Mouse (Mus musculus) heart, postnatal 4 days (tissue): ENCODE data around the gene Chodl. TPM values are rescaled to one million over a fixed set of nuclear protein-coding genes. Genes with fewer than 3 reads are reported as not detected.

ENCODE experiments used
- DNase-seq: peaks from one replicate; pipeline ENCODE4 v3.0.0; 2021
- total RNA-seq, 2 experiments: library from RNA; stranded (reverse); gene quantifications; 2 replicates each; pipeline ENCODE4 v1.2.3; 2021

Gene Chodl
- total RNA-seq: under 1 TPM in 1 of 2 experiments, not detected in 1; 0.11 TPM

- DNase-seq: no peak
Measured at GRCm38 (mm10) chr16:78930382-78931286, at the start of gene Chodl. Gene Chodl, plus strand, starts transcription at chr16:78930948.

GRCm38 (mm10) chr16:78922644-78923043 is 8.1 kb upstream of the Chodl start:
- no peak for DNase-seq

- DNase-seq: no peak
Measured at GRCm38 (mm10) chr16:78931287-78932025, 708 bp downstream of the Chodl start.

GRCm38 (mm10) chr16:78934298-78934697 is 3.5 kb downstream of the Chodl start:
- no peak for DNase-seq

GRCm38 (mm10) chr16:78937755-78938154 is 7.0 kb downstream of the Chodl start:
- DNase-seq: no peak

- DNase-seq: no peak
Measured at GRCm38 (mm10) chr16:78950359-78950758, 19.6 kb downstream of the Chodl start.

GRCm38 (mm10) chr16:78957434-78957833 is 26.7 kb downstream of the Chodl start:
- DNase-seq: no peak

GRCm38 (mm10) chr16:78969091-78969731 is 38.5 kb downstream of the Chodl start:
- peak; percentile 5 for DNase-seq

- DNase-seq: no peak
Measured at GRCm38 (mm10) chr16:78974099-78974498, 43.4 kb downstream of the Chodl start.

GRCm38 (mm10) chr16:78976384-78976783 is 45.6 kb downstream of the Chodl start:
- no peak for DNase-seq

Other genes with a start within 250 kb of the Chodl start
- not detected for gene Tmprss15, start 160.1 kb downstream of the Chodl start, total RNA-seq